Mouse (Mus musculus) neural tube, embryonic 13.5 days (tissue): ENCODE data around the gene Gm12887. TPM values are rescaled to one million over a fixed set of nuclear protein-coding genes. Genes with fewer than 3 reads are reported as not detected.

Experiments
- ATAC-seq: fragments of 200-750 bp; cut with Nextera tagmentation; 2 replicates; pipeline ENCODE4 v1.8.0; 2017; ENCODE audit warnings: low read depth, mild to moderate bottlenecking, moderate TSS enrichment, moderate library complexity
- H3K27ac ChIP-seq: fragments of 300-500 bp; sonication (generic); replicated peaks from 2 replicates; pipeline ENCODE4 v1.5.1; 2015; ENCODE audit warnings: moderate library complexity, mild to moderate bottlenecking, inconsistent platforms
- H3K27me3 ChIP-seq: fragments of 300-500 bp; sonication (generic); 2 replicates; pipeline ENCODE4 v1.6.1; 2015; ENCODE audit warnings: mild to moderate bottlenecking, inconsistent platforms
- H3K36me3 ChIP-seq: fragments of 300-500 bp; sonication (generic); 2 replicates; pipeline ENCODE4 v1.6.1; 2015; ENCODE audit warnings: mild to moderate bottlenecking, inconsistent platforms
- H3K4me1 ChIP-seq: fragments of 300-500 bp; sonication (generic); replicated peaks from 2 replicates; pipeline ENCODE4 v1.6.1; 2015; ENCODE audit warnings: inconsistent platforms
- H3K4me2 ChIP-seq: fragments of 300-500 bp; sonication (generic); 2 replicates; pipeline ENCODE4 v1.6.1; 2015; ENCODE audit warnings: inconsistent platforms, mild to moderate bottlenecking, moderate library complexity
- H3K4me3 ChIP-seq: fragments of 300-500 bp; sonication (generic); 2 replicates; pipeline ENCODE4 v1.5.1; 2015; ENCODE audit warnings: mild to moderate bottlenecking, inconsistent platforms
- H3K9ac ChIP-seq: fragments of 300-500 bp; sonication (generic); 2 replicates; pipeline ENCODE4 v1.6.1; 2015; ENCODE audit warnings: moderate library complexity, mild to moderate bottlenecking, inconsistent platforms
- H3K9me3 ChIP-seq: fragments of 300-500 bp; sonication (generic); 2 replicates; pipeline ENCODE4 v1.6.1; 2016; ENCODE audit warnings: inconsistent platforms
- WGBS: fragments of 180-500 bp; shearing (Covaris S2); methylation state at CpG from one replicate; pipeline ENCODE4 v1.1.7; 2015; 5-methylcytosine and 5-hydroxymethylcytosine counted together
- polyA plus RNA-seq: library from polyadenylated mRNA; unstranded; fragments of >200 nt; fragmentation: Nextera tagmentation; extraction: Ambion mirVana; gene quantifications from 2 replicates; pipeline ENCODE4 v1.2.1, GENCODE M21; 2015

The Gm12887 gene
- not detected in 2 replicates for polyA plus RNA-seq

- H3K27ac ChIP-seq: no peak within 1 kb of the TSS
- no peak within 1 kb of the TSS for H3K4me2 ChIP-seq
- WGBS: 53% methylated on average over 2 of the region's 2 CpGs
- H3K9ac ChIP-seq: no peak within 1 kb of the TSS
- H3K9me3 ChIP-seq: peaks cover 73% of the 10 kb centered on the region
- no peaks in the 10 kb centered on the region for H3K27me3 ChIP-seq
- no peaks in the 10 kb centered on the region for H3K4me1 ChIP-seq
- H3K36me3 ChIP-seq: no peaks in the 10 kb centered on the region
- ATAC-seq: no peak
- no peak within 1 kb of the TSS for H3K4me3 ChIP-seq
Measured at GRCm38 (mm10) chr4:121622003-121622402, at the start of gene Gm12887. Gm12887 (minus strand) TSS chr4:121622103.

GRCm38 (mm10) chr4:121657040-121657439 lies 35.1 kb upstream of the Gm12887 start:
- Histone ChIP-seq H3K27ac (no peak overlapping the region), H3K9ac (no peak overlapping the region), H3K4me3 (no peak overlapping the region), H3K4me1 (no peaks in the 10 kb centered on the region), H3K9me3 (peaks cover 28% of the 10 kb centered on the region), H3K36me3 (no peaks in the 10 kb centered on the region), H3K4me2 (no peak overlapping the region), H3K27me3 (no peaks in the 10 kb centered on the region)
- ATAC-seq: no peak
- WGBS: 70% methylated on average over 1 of the region's 1 CpGs

Other genes with a start within 250 kb of the Gm12887 start
- gene Gm12886, start 199.0 kb downstream of the Gm12887 start, polyA plus RNA-seq: not detected in 2 replicates